Mouse (Mus musculus) CH12F3 (cell line): ENCODE results near the gene Btbd35f15.
"Not testable (repeated sequence)": the region's sequence is repeated elsewhere in the genome, so short reads cannot be mapped to it uniquely, and the experiment has no call there.

Experiments used
- in situ Hi-C: fragments of 300-500 bp; cut with MboI; formaldehyde crosslinking; loops from 2 replicates; pipeline ENCODE4 v1.14.3; 2020; ENCODE audit warnings: low sequenced_read_pairs

Btbd35f15 gene

GRCm38 (mm10) chrX:33577214-33577613 is at the start of gene Btbd35f15:
Gene Btbd35f15, minus strand, starts transcription at chrX:33577314.
- in situ Hi-C loops, result not testable (repeated sequence)
